7 mouse cellular contexts compared by ENCODE assay signal in the genomic region with DNA sequence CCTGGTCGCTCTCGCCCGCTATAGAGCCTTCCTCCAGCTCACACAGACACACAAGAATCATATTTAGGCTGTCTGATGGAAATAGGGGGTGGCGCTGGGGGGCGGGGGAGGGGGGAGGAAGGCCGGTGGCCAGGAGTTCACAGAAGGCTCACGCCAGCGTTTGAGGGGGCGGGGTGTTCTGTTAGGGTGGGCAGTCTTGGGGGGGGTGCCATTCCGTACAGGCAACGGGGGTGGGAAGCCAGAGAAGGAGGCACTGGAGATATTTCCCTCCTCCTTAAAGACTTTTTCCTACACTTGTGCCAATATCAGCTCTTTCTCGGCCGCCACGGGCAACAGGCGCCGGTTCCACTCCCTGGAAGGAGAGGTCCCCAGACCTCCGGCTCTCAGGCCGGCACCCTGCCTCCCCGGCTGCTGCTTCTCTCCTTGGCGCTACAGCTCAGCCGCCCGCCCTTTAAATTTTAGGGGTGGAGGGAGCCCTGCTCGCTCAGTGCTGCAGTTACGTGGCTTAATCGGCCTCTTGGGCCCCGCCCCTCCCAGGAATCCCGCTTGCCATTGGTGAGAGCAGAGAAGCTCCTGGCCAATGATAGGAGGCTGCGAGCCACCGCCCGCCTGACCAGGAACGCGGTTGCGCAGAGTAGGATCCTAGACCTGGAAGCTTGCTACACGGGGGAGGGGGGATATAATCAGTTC. TPM values are rescaled to one million over a fixed set of nuclear protein-coding genes. Genes with fewer than 3 reads are reported as not detected.
DNase-seq lines count a peak whose midpoint lies in the region; ATAC-seq and TF ChIP-seq lines count a peak whose summit lies in the region.

No protein-coding gene starts in this region.

- H3K4me3 ChIP-seq in embryonic facial prominence, embryonic 12.5 days: peak overlapping the region; percentile 43
- peak overlapping the region; percentile 45 for H3K4me3 ChIP-seq in limb, embryonic 12.5 days (replicated peaks)
- peak overlapping the region; percentile 58 for H3K4me3 ChIP-seq in midbrain, embryonic 15.5 days
- peak overlapping the region; percentile 79 for H3K4me3 ChIP-seq in spleen, adult 2 months (ENCODE audit: extremely low read depth, insufficient read depth, insufficient read length)

- peak overlapping the region; percentile 58 for H3K9ac ChIP-seq in embryonic facial prominence, embryonic 12.5 days
- peak overlapping the region; percentile 49 for H3K9ac ChIP-seq in limb, embryonic 12.5 days (replicated peaks)
- peak overlapping the region; percentile 64 for H3K9ac ChIP-seq in midbrain, embryonic 15.5 days

- peak; percentile 94 for ATAC-seq in embryonic facial prominence, embryonic 12.5 days (ENCODE audit: insufficient number of reproducible peaks, insufficient read depth, low FRiP score, low TSS enrichment)
- ATAC-seq in limb, embryonic 12.5 days (ENCODE audit: insufficient number of reproducible peaks, insufficient read depth, low FRiP score, low TSS enrichment, low read depth): peak; percentile 96
- peak; percentile 98 for ATAC-seq in midbrain, embryonic 15.5 days (replicated peaks)

- no peak for TF ChIP-seq POLR2A in spleen, adult 2 months (IDR thresholded peaks at IDR 0.05; ENCODE audit: low read depth, low read length)

- peak overlapping the region; percentile 87 for H3K4me2 ChIP-seq in embryonic facial prominence, embryonic 12.5 days (replicated peaks)
- H3K4me2 ChIP-seq in limb, embryonic 12.5 days: peak overlapping the region; percentile 89
- peak overlapping the region; percentile 82 for H3K4me2 ChIP-seq in midbrain, embryonic 15.5 days

- H3K4me1 ChIP-seq in embryonic facial prominence, embryonic 12.5 days: peaks cover 30% of the 10 kb centered on the region
- peaks cover 33% of the 10 kb centered on the region for H3K4me1 ChIP-seq in limb, embryonic 12.5 days (replicated peaks)
- H3K4me1 ChIP-seq in midbrain, embryonic 15.5 days: peaks cover 20% of the 10 kb centered on the region
- H3K4me1 ChIP-seq in spleen, adult 2 months (ENCODE audit: control insufficient read depth, insufficient read depth, insufficient read length): no peaks in the 10 kb centered on the region

- H3K27me3 ChIP-seq in embryonic facial prominence, embryonic 12.5 days: no peaks in the 10 kb centered on the region
- H3K27me3 ChIP-seq in limb, embryonic 12.5 days: peaks cover 22% of the 10 kb centered on the region
- 0 out of 2 replicates have a peak, but pooled peaks cover 16% of the 10 kb centered on the region for H3K27me3 ChIP-seq in midbrain, embryonic 15.5 days (replicated peaks)
- H3K27me3 ChIP-seq in spleen, adult 2 months (ENCODE audit: control insufficient read depth, insufficient read depth, low read length): peaks cover 7% of the 10 kb centered on the region; the same call in 1 of the 2 replicates

- H3K36me3 ChIP-seq in embryonic facial prominence, embryonic 12.5 days: no peaks in the 10 kb centered on the region
- no peaks in the 10 kb centered on the region for H3K36me3 ChIP-seq in limb, embryonic 12.5 days
- no peaks in the 10 kb centered on the region for H3K36me3 ChIP-seq in midbrain, embryonic 15.5 days (replicated peaks)
- H3K36me3 ChIP-seq in spleen, adult 2 months (ENCODE audit: control insufficient read depth, insufficient read depth, low read length): no peaks in the 10 kb centered on the region

- peak overlapping the region; percentile 82 for H3K27ac ChIP-seq in embryonic facial prominence, embryonic 12.5 days
- peak overlapping the region; percentile 89 for H3K27ac ChIP-seq in limb, embryonic 12.5 days
- peak overlapping the region; percentile 85 for H3K27ac ChIP-seq in midbrain, embryonic 15.5 days
- H3K27ac ChIP-seq in spleen, adult 2 months (ENCODE audit: insufficient read depth, low read length): no peak overlapping the region

- H3K9me3 ChIP-seq in embryonic facial prominence, embryonic 12.5 days: no peaks in the 10 kb centered on the region
- no peaks in the 10 kb centered on the region for H3K9me3 ChIP-seq in limb, embryonic 12.5 days
- no peaks in the 10 kb centered on the region for H3K9me3 ChIP-seq in midbrain, embryonic 15.5 days

- TF ChIP-seq CTCF in spleen, adult 2 months (IDR thresholded peaks at IDR 0.05; ENCODE audit: extremely low read depth, insufficient read depth, insufficient read length, insufficient replicate concordance): no peak

- peak; percentile 97 for DNase-seq in adrenal gland, postnatal 25 days
- peak; percentile 100 for DNase-seq in heart, adult 11 months
- DNase-seq in kidney, adult 18-20 months: peak; percentile 97
- DNase-seq in spleen, adult 2 months (ENCODE audit: low read depth in 1 of 2, low spot score in 2 of 2): peak; percentile 84 to 95

- WGBS in embryonic facial prominence, embryonic 12.5 days: under 1% methylated on average over 31 of the region's 34 CpGs
- 1% methylated on average over 34 of the region's 34 CpGs for WGBS in limb, embryonic 12.5 days
- 0% methylated on average over 32 of the region's 34 CpGs for WGBS in midbrain, embryonic 15.5 days
- WGBS in spleen, adult 2 months: under 1% methylated on average over 34 of the region's 34 CpGs

RNA-seq across cellular contexts. Expression of a gene that starts 16.2 kb away (rescaled TPM):
- 4.3 and 8.4 TPM in 2 replicates for total RNA-seq in adrenal gland, postnatal 25 days (2021)
- 3.3 and 3.6 TPM in 2 replicates for polyA plus RNA-seq in embryonic facial prominence, embryonic 12.5 days (2016; fragmentation: Nextera tagmentation; extraction: Ambion mirVana)
- polyA plus RNA-seq in limb, embryonic 12.5 days (2016; fragmentation: Nextera tagmentation; extraction: Ambion mirVana): 1.3 and 2.6 TPM in 2 replicates
- polyA plus RNA-seq in midbrain, embryonic 15.5 days (2015; fragmentation: Nextera tagmentation; extraction: Ambion mirVana): 1.6 TPM in 2 replicates
- 3.3 and 4.0 TPM in 2 replicates for polyA plus RNA-seq in spleen, adult 2 months (2012; rRNA removed)

RNA-seq across cellular contexts. Expression of a gene that starts 32.4 kb away (rescaled TPM):
- total RNA-seq in adrenal gland, postnatal 25 days (2021): 42.2 and 61.5 TPM in 2 replicates
- polyA plus RNA-seq in embryonic facial prominence, embryonic 12.5 days (2016; fragmentation: Nextera tagmentation; extraction: Ambion mirVana): 39.1 and 40.8 TPM in 2 replicates
- polyA plus RNA-seq in limb, embryonic 12.5 days (2016; fragmentation: Nextera tagmentation; extraction: Ambion mirVana): 33.7 and 39.9 TPM in 2 replicates
- polyA plus RNA-seq in midbrain, embryonic 15.5 days (2015; fragmentation: Nextera tagmentation; extraction: Ambion mirVana): 32.2 and 36.1 TPM in 2 replicates
- 279 and 335 TPM in 2 replicates for polyA plus RNA-seq in spleen, adult 2 months (2012; rRNA removed)
